Mouse (Mus musculus) ES-E14 (cell line): Measurements from ENCODE around the gene Agbl5. TPM values are rescaled to one million over a fixed set of nuclear protein-coding genes. Genes with fewer than 3 reads are reported as not detected.
A peak's percentile ranks its signal among the peaks of the same experiment; 100 is the strongest.

Experiments used
- DNase-seq: peaks from one replicate; pipeline ENCODE4 v3.0.0-alpha.2; 2013; ENCODE audit warnings: low read depth, low spot score
- H3K27ac ChIP-seq: 2 replicates; pipeline ENCODE4 v1.5.1; 2012; ENCODE audit warnings: low read depth, mild to moderate bottlenecking, low read length, moderate library complexity, mixed read lengths; ENCODE audit not compliant: poor library complexity, insufficient read depth, severe bottlenecking
- H3K36me3 ChIP-seq: 2 replicates; pipeline ENCODE4 v1.6.1; 2012; ENCODE audit warnings: mild to moderate bottlenecking, low read length, moderate library complexity, mixed read lengths; ENCODE audit not compliant: control insufficient read depth, poor library complexity, insufficient read depth, severe bottlenecking
- H3K4me1 ChIP-seq, 2 experiments: fragments of 150-350 bp in 1 of 2; sonication (generic) in 1 of 2; 2 replicates each; pipeline ENCODE4 v1.6.1; 2012; ENCODE audit warnings: low read length in 2 of 2, mild to moderate bottlenecking in 1 of 2, mixed read lengths in 1 of 2; ENCODE audit not compliant: control insufficient read depth in 2 of 2, insufficient read depth in 2 of 2, poor library complexity in 1 of 2
- H3K4me3 ChIP-seq, 2 experiments: fragments of 150-350 bp in 1 of 2; sonication (generic) in 1 of 2; 2 replicates each; pipeline ENCODE4 v1.5.1; 2012; ENCODE audit warnings: low read length in 2 of 2, low read depth in 1 of 2, mild to moderate bottlenecking in 1 of 2, mixed read lengths in 1 of 2; ENCODE audit not compliant: insufficient read depth in 1 of 2, poor library complexity in 1 of 2, severe bottlenecking in 1 of 2
- H3K9ac ChIP-seq: 2 replicates; pipeline ENCODE4 v1.6.1; 2012; ENCODE audit warnings: low read depth, mild to moderate bottlenecking, low read length, mixed read lengths; ENCODE audit not compliant: poor library complexity, insufficient read depth, severe bottlenecking
- H3K9me3 ChIP-seq: fragments of 150-350 bp; sonication (generic); 2 replicates; pipeline ENCODE4 v1.6.1; 2012; ENCODE audit warnings: low read depth, mild to moderate bottlenecking, low read length; ENCODE audit not compliant: control insufficient read depth, insufficient read depth
- CHD2 ChIP-seq: IDR thresholded peaks from 2 replicates; pipeline ENCODE4 v1.6.1; 2014; ENCODE audit warnings: mild to moderate bottlenecking, low read depth, low read length, inconsistent platforms
- HCFC1 ChIP-seq: IDR thresholded peaks from 2 replicates; pipeline ENCODE4 v1.6.1; 2012; ENCODE audit warnings: low read length, inconsistent platforms, borderline replicate concordance; ENCODE audit not compliant: insufficient read depth
- MAFK ChIP-seq: IDR thresholded peaks from 2 replicates; pipeline ENCODE4 v1.6.1; 2014; ENCODE audit warnings: mild to moderate bottlenecking, low read depth, low read length, inconsistent platforms; ENCODE audit not compliant: insufficient read depth
- ZC3H11A ChIP-seq: IDR thresholded peaks from 2 replicates; pipeline ENCODE4 v1.6.1; 2012; ENCODE audit warnings: low read depth, mild to moderate bottlenecking, inconsistent platforms, low read length, borderline replicate concordance
- ZNF384 ChIP-seq: IDR thresholded peaks from 2 replicates; pipeline ENCODE4 v1.6.1; 2012; ENCODE audit warnings: low read depth, low read length, inconsistent platforms
- in situ Hi-C, 2 experiments: fragments of 600-800 bp; cut with MboI; formaldehyde crosslinking; loops; one replicate each; pipeline ENCODE4 v1.15.1; 2025; ENCODE audit warnings: low sequenced_read_pairs in 2 of 2, inconsistent platforms in 1 of 2; ENCODE audit not compliant: unreplicated experiment in 2 of 2
- total RNA-seq: library from RNA; depleted of rRNA; stranded (reverse); fragments of 300-350 nt; gene quantifications from 2 replicates; pipeline ENCODE4 v1.2.3, GENCODE M21; 2012

Gene Agbl5
- total RNA-seq, 1 experiment, result 17.0 TPM

- DNase-seq, result no peak
- in situ Hi-C loops, result no loop called here
- H3K27ac ChIP-seq, result no peak overlapping the region
- peaks cover 14% of the 10 kb centered on the region for H3K36me3 ChIP-seq
- no peak for TF ChIP-seq MAFK
- TF ChIP-seq ZNF384, result no peak
- no peak overlapping the region for H3K4me3 ChIP-seq
- no peaks in the 10 kb centered on the region for H3K9me3 ChIP-seq
- H3K4me1 ChIP-seq, result peaks cover 7 to 18% of the 10 kb centered on the region in 2 experiments; a peak in 3 of 4 replicates
- H3K9ac ChIP-seq, result no peak overlapping the region
Observed at GRCm38 (mm10) chr5:30909300-30909659, 20.8 kb downstream of the Agbl5 start.

DNA sequence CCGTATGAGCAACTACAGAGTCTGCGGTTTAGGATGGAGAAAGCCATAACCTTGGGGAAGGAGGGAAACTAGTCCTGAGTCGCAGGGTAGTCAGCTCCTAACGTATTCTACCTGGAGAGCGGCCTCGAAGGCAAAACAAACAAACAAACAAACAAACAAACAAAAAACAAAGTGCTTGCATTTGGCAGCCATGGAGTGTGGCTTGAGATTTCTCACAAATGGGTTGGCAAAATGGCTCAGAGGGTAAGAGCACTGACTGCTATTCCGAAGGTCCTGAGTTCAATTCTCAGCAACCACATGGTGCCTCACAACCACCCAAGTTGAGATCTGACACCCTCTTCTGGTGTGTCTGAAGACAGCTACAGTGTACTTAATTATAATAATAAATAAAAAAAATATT lies 21.4 kb downstream of the Agbl5 start:
- Histone ChIP-seq H3K36me3 (peaks cover 8% of the 10 kb centered on the region; the same call in 1 of the 2 replicates), H3K4me1 (peaks cover 7 to 18% of the 10 kb centered on the region in 2 experiments; a peak in 3 of 4 replicates), H3K9ac (no peak overlapping the region), H3K9me3 (no peaks in the 10 kb centered on the region), H3K4me3 (no peak overlapping the region), H3K27ac (no peak overlapping the region)
- no peak for DNase-seq
- TF ChIP-seq MAFK (no peak), CHD2 (no peak), HCFC1 (no peak), ZNF384 (no peak), ZC3H11A (no peak)
- in situ Hi-C loops, result no loop called here

DNA sequence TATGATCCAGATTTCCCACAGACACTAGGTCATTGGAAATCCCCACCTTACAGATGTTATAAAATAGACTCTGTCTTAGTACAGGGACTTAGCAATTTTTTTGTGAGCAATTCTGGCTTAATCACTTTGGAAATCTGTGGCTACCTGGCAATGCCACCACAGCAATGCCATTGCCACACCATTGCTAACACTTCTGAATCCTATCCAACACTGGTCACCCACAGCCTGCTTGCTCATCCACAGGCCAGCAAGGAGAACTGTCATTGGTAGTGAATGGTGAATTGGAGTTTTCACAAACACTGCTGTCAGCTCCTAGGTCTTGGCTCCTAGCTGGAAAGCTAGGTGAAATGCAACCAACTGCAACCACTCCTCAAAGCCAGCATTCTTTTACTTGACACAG lies 22.0 kb downstream of the Agbl5 start:
- H3K9me3 ChIP-seq, result no peaks in the 10 kb centered on the region
- no peak overlapping the region for H3K9ac ChIP-seq
- in situ Hi-C loops, result no loop called here
- DNase-seq, result no peak
- no peak for TF ChIP-seq CHD2
- TF ChIP-seq MAFK, result no peak
- TF ChIP-seq HCFC1, result no peak
- no peak for TF ChIP-seq ZC3H11A
- no peak for TF ChIP-seq ZNF384
- H3K4me3 ChIP-seq, result no peak overlapping the region
- H3K4me1 ChIP-seq, result peaks cover 7 to 20% of the 10 kb centered on the region in 2 experiments; a peak in 3 of 4 replicates
- no peak overlapping the region for H3K27ac ChIP-seq
- peaks cover 5% of the 10 kb centered on the region; the same call in 1 of the 2 replicates for H3K36me3 ChIP-seq

DNA sequence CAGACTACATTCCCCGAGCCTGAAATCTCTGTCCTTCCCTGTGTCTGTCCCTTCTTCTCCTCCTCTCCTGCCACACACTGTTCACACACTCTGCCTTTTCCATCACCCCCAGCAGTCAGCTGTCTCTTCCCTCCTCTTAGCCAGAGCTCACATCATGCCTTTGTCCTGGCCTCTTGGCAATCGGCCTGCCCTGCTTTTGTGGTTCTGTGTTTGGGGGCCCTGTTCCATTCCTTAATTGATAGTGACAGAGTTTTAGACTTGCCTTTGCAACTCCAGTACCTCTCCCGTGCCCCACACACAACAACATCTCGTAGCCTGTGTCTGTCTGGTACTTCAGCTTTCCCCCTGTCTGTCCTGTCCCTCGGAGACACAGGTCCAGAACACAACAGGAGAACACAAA lies 23.7 kb downstream of the Agbl5 start:
- no peak overlapping the region for H3K4me3 ChIP-seq
- no peaks in the 10 kb centered on the region for H3K9me3 ChIP-seq
- H3K9ac ChIP-seq, result no peak overlapping the region
- H3K4me1 ChIP-seq, result peaks cover 9 to 24% of the 10 kb centered on the region in 2 experiments
- TF ChIP-seq ZC3H11A (no peak), CHD2 (no peak), HCFC1 (no peak), ZNF384 (no peak), MAFK (no peak)
- no peaks in the 10 kb centered on the region for H3K36me3 ChIP-seq
- no peak for DNase-seq
- no peak overlapping the region for H3K27ac ChIP-seq
- in situ Hi-C loops, result no loop called here

GRCm38 (mm10) chr5:30913060-30913841 lies 24.8 kb downstream of the Agbl5 start, which contains the start of gene Emilin1:
Gene Emilin1 (plus strand): TSS chr5:30913402.
- Histone ChIP-seq H3K36me3 (no peaks in the 10 kb centered on the region), H3K4me1 (peaks cover 9 to 34% of the 10 kb centered on the region in 2 experiments), H3K4me3 (peak within 1 kb of the TSS; percentile 32 to 43), H3K27ac (no peak within 1 kb of the TSS), H3K9ac (peak within 1 kb of the TSS; percentile 45), H3K9me3 (no peaks in the 10 kb centered on the region)
- no peak for DNase-seq
- in situ Hi-C loops, result no loop called here
- TF ChIP-seq HCFC1 (no peak), CHD2 (no peak), ZC3H11A (no peak), MAFK (no peak), ZNF384 (no peak)
